Mouse (Mus musculus) regulatory T cell (primary cell): ENCODE measurements around the gene Catip.

Source experiments
- in situ Hi-C: fragments of 300-600 bp; cut with MboI, MseI; formaldehyde crosslinking; loops from one replicate; pipeline ENCODE4 v1.15.1; 2025; ENCODE audit warnings: high pct_unique_total_duplicates

Catip gene

DNA sequence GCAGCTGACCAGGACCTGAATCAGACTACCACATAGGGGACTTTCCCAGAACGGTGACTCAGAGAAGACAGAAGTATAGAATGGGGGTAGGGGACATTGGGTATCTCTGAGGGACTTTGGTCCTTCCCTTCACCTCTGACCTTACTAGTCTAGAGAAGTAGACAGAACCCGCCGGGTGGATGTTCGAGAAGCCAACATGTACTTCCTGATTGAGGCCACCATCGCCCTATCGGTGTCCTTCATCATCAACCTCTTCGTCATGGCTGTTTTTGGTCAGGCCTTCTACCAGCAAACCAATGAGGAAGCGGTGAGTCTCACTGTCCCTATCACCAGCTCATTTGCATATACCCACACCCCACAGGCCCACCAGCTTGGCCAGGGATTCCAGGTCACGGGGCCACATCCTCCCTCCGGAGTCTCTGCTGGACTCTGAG, 19.7 kb downstream of the Catip start:
- in situ Hi-C loops = loop anchor here (5.0 to 25.0 kb wide), 3 partner anchors 74 to 756 kb away; partner anchors contain the start of genes Cnppd1, Nhej1, Retreg2 and Slc23a3

DNA sequence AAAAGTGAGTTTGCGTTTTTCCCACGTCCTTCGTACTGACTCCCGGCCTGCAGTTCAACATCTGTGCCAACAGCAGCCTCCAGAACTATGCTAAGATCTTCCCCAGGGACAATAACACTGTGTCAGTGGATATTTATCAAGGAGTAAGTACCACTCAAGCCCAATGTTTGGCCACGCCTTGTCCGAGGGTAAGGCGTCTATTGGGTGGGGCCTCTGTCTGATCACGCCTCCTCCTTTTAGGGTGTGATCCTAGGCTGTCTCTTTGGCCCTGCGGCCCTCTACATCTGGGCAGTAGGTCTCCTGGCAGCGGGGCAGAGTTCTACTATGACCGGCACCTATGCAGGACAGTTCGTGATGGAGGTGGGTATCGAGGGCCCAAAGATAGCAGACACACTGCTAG, 21.5 kb downstream of the Catip start:
- in situ Hi-C loops = loop anchor here (5.0 to 25.0 kb wide), 3 partner anchors 76 to 754 kb away; partner anchors contain the start of genes Cnppd1, Nhej1, Retreg2 and Slc23a3

DNA sequence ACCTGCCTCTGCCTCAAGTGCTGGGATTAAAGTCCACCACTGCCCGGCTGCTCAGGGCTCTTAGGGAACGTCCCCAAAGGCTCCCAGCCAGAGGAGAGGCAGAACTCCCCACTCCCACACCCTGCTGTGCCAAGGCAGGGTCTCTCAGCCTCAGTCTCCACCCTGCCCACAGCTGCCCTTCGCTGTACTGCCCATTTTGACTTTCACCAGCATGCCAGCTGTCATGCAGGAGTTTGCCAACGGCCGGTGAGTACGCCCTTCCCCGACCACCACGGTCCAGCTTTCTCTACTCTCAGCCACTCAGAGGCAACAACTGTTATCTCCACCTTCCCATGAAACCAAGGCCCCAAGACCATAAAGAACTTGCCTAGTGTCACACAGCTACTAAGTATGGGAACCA, 22.6 kb downstream of the Catip start:
- in situ Hi-C loops = loop anchor here (5.0 to 25.0 kb wide), 3 partner anchors 77 to 753 kb away; partner anchors contain the start of genes Cnppd1, Nhej1, Retreg2 and Slc23a3

DNA sequence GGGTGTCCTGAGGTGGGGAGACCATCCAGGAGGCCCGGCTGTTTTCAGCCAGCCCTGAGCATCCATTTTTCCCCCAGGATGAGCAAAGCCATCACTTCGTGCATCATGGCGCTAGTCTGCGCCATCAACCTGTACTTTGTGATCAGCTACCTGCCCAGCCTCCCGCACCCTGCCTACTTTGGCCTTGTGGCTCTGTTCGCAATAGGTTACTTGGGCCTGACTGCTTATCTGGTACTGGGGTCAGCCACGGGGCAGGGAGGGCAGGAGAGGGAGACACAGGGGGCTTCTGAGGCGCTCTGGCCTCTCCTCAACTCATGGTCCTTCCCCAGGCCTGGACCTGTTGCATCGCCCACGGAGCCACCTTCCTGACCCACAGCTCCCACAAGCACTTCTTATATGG, 23.2 kb downstream of the Catip start:
- in situ Hi-C loops = loop anchor here (25.0 kb wide), 2 partner anchors 448 to 752 kb away; partner anchors contain the start of genes Cnppd1, Nhej1, Retreg2 and Slc23a3

DNA sequence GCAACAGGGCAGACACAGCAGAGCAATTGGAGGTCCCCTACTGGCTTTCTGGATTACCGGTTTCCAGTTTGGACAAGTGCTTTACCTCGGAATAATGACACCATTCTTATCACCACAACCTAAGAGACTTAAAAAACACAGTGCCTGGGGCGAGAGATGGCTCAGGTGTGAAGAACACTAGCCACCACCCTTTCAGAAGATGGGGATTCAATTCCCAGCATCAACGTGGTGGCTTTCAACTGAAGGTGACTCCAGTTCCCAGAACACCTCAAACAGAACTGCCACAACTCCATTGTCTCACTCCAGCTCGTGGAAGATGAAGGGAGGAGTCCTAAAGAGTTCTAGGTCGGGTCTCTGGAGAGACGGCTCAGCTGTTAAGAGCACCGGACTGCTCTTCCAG, 23.6 kb downstream of the Catip start:
- in situ Hi-C loops = loop anchor here (25.0 kb wide), 2 partner anchors 448 to 752 kb away; partner anchors contain the start of genes Cnppd1, Nhej1, Retreg2 and Slc23a3

DNA sequence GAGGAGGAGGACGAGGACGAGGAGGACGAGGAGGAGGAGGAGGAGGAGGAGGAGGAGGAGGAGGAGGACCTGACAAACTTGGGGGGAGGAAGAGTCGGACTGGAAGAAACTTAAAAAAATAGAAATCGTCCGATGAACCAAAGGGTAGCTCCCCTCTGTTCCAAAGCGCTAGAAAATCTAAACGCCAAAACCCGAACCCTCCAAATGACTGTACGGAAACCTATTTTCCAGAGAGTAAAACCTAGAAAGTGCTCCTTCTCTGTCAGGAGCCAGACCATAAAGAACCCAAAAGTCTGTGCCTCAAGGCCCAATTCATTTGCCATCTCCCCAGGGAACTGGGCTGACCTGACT, 24.4 kb downstream of the Catip start:
- in situ Hi-C loops = loop anchor here (25.0 kb wide), 2 partner anchors 449 to 751 kb away; partner anchors contain the start of genes Cnppd1, Nhej1, Retreg2 and Slc23a3

DNA sequence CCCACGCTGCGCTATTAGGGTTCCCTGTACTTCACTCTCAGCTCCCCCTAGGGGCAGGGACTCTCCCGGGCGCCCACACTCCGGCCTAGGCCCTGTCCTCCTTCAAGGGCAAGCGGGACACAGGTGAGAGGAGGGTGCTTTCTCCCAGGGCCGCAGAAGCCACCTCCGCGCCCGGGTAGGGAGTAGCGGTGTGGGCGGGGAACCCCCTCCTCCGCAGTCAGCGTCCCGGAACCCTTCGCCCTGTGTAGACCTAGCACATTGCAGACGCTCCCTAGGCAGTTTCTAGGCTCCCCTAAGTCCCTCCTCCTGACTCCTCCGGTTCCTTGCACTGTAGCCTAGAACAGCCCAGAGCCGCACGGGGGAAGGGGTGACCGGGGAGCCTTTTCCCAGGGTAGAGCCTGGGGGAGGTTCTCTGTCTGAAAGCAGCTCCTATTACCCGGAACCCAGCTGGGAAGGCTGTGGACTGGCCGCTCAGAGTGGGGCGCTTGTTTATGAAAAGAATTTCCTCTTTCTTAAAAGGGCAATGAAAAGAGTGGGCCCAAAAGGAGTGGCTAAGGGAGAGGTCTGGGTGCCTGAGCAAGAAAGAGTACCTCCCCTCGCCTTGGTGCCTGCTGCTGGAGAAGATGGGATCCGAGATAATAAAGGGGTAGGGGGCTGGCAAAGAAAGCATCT, 24.9 kb downstream of the Catip start:
- in situ Hi-C loops = loop anchor here (25.0 kb wide), 2 partner anchors 450 to 750 kb away; partner anchors contain the start of genes Cnppd1, Nhej1, Retreg2 and Slc23a3

DNA sequence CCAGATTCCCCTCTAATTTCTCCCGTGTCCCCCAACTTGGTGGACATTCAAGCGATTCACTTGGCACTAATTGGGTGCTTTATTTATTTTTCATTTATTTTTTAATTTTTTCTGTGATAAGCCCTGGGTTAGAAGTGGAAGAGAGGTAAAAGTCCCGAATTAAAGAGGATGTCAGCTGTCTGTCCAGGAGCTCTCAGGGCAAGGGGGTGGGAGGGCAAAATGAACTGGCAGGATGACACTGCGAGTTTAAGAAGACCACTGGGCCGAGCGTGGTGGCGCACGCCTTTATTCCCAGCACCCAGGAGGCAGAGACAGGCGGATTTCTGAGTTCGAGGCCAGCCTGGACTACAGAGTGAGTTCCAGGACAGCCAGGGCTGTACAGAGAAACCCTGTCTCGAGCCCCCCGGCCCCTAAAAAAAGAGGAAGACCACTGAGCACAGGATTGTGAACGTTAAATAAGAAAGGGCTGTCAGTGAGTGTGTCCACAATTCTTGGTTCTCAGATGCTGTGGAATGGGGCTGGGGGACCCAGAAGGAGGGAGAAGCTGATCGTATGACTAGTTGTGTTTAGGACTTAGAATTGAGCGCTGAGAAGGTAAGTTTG, 25.6 kb downstream of the Catip start:
- in situ Hi-C loops = loop anchor here (25.0 kb wide), 2 partner anchors 450 to 750 kb away; partner anchors contain the start of genes Cnppd1, Nhej1, Retreg2 and Slc23a3

DNA sequence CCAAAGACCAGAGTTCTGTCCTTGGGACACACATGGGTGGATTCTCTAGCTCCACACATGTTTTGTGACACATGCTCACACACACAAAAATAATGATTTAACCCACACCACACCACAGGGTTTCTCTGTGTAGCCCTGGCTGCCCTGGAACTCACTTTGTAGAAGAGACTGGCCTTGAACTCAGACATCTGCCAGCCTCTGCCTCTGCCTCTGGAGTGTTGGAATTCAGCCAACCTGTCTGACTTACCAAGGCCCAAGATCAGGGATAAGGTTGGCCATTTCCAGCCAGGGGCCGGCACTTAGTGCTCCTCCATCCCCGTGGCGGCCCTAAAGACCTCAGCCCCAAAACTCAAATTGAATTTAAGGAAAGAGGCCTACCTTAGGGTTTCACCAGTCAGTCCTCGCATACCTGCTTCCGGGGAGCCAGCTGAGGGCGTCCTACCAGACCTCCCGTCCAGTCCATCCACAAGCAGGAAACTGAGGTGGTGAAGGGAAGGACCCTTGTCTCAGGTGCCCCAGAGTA, 26.6 kb downstream of the Catip start:
- in situ Hi-C loops = loop anchor here (25.0 kb wide), 2 partner anchors 451 to 749 kb away; partner anchors contain the start of genes Cnppd1, Nhej1, Retreg2 and Slc23a3

DNA sequence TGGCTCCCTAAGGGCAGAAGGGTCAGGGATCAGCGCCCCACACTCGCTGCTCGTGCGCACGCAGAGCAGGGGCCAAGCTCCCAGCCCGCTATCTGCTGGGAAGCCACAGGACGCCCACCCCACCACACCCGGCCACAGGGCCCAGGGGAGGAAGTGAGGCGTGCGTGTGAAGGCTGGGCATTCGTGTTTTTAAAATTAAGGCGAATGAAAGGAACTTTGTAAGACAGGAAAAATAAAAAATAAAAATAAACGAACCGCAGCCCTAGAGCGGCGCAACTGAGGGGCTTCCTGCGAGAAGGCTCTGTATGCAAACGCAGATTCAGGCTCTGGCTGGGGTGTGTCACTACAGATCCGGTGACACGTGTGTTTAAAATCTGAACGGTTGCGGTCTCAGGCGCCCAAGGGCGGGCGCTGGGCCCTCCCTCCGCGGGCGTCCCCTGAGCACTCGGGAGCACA, 28.0 kb downstream of the Catip start:
- in situ Hi-C loops = loop anchor here (25.0 kb wide), 2 partner anchors 453 to 747 kb away; partner anchors contain the start of genes Cnppd1, Nhej1, Retreg2 and Slc23a3

DNA sequence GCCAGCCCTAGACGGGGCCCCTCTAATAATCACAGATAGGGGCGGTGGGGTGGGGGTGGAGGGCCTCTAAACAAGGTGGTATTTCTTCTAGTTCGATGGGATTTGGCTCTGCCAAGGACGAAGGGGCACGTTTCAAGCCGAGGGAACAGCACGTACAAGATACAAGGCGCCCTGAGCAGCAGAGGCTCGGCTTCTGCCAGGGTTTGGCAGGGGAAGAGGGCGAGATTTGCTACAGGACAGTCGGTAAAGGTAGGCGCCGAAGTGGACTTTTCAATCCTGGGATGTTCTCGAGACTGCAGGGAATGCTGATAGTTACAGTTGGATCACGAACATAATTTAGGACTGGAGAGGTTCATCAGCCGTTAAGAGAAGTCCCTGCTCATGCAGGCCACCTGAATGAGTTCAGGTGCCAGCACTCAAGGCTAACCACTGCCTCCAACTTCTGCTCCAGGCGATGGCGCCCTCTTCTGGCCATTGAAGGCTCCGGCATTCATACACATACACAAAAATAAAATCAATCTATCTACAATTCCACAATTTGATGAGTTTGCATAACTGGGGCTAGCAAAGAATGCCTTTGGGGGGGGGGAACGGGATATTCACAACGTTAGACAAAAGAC, 28.5 kb downstream of the Catip start:
- in situ Hi-C loops = loop anchor here (25.0 kb wide), 2 partner anchors 453 to 747 kb away; partner anchors contain the start of genes Cnppd1, Nhej1, Retreg2 and Slc23a3

DNA sequence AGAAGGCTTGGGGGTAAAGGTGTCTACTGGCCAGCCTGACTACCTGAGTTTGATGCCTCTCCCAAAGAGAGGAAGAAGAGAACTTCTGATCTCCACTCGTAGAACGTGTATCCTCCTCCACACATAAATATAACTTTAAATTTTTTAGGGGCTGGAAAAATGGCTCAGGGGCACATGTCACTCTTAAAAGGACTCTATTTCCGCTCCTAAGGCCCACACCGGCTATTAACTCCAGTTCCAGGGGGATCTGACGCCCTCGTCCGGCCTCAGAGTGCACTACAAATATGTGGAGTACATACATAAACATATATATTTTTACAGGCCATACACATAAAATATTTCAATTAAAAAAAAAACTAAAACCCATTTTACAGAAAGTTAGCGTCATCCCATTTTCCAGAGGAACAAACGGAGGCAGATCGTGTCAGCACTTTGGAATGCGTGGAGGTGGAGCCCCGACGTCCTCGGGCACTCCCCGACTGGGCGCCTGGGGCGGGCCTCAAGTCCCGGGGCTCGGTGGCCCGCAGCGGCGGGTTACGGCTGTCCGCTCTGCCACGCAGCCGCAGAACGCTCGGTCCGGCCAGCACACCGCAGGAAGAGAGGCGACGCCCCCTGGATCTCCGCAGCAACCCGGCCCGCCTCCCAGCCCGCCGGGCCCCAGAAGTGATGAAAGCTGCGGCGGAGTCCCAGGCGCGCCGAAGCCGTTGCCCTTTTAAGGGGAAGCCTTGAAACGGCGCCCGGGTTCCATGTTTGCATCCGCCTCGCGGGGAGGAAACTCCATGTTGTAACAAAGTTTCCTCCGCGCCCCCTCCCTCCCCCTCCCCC, 29.2 kb downstream of the Catip start, which contains the start of gene Ctdsp1:
Ctdsp1 (plus strand) TSS at position 586 of the 825 bp plus-strand sequence.
- in situ Hi-C loops = loop anchor here (25.0 kb wide), 2 partner anchors 454 to 746 kb away; partner anchors contain the start of genes Cnppd1, Nhej1, Retreg2 and Slc23a3

DNA sequence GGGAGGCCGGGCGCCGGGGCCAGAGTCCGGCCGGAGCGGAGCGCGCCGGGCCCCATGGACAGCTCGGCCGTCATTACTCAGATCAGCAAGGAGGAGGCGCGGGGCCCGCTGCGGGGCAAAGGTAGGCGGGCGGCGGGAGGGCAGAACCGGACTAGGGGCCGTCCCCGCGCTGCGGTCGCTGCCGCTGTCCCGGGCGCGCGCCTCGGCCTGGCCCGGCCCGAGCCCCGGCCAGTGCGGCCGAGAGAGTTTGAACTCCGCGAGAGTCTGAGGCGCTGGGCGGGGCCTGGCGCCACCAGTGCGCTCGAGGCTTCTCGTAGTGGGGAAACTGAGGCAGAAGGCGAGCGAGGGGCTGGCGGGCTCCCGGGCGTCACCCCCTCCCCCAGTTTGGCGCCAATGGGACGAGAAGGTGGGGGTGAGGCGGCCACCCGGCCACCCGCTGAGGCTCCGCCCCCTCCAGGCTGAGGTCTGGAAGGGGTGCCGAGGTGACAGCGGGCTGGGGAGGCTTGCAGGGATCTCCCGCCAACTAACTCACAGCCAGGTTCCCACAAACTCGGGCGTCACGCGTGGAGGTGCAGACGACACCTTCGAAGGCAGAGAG, 30.0 kb downstream of the Catip start:
- in situ Hi-C loops = loop anchor here (25.0 kb wide), 2 partner anchors 455 to 745 kb away; partner anchors contain the start of genes Cnppd1, Nhej1, Retreg2 and Slc23a3

DNA sequence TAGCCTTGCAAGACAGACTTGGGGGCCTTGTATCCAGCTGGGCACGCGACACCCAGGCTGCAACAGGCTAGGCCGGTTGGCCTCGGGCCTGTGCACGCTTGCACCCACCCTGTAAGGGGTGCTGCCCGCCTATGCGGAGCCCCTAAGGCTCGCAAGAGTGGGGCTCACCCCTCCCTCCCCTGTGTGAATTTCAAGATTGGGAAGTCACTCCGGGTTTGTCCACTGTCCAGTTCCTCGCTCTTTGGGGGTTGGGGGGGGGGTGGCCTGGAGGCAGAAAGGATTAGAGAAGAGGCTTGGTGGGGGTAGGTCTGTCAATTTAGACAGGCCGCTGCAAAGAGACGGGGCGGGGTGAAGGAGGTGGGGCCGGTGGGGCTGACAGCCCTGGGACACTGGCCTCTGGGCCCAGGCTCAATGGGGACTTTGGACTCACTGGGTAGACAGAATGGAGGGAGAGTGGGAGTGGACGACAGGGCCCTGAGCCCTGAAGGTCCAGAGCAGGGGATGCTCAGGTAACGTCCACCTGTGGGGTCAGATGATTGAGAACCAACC, 30.6 kb downstream of the Catip start:
- in situ Hi-C loops = loop anchor here (25.0 kb wide), 2 partner anchors 455 to 745 kb away; partner anchors contain the start of genes Cnppd1, Nhej1, Retreg2 and Slc23a3

DNA sequence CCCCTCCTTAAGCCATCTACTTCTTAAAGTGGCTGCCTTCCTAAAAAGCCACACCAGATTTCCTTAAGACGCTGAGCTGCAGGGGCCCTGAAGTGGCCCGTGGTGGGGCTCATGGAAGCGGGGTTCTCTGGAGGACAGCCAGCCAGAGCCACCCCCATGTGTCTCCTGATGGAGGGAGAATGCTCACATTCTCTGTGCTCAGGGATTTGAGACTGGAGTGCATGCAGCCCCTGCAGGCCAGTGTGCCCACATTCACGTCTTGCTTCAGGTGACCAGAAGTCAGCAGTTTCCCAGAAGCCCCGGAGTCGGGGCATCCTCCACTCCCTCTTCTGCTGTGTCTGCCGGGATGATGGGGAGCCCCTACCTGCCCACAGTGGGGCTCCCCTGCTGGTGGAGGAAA, 31.1 kb downstream of the Catip start:
- in situ Hi-C loops = loop anchor here (25.0 kb wide), 2 partner anchors 456 to 744 kb away; partner anchors contain the start of genes Cnppd1, Nhej1, Retreg2 and Slc23a3

DNA sequence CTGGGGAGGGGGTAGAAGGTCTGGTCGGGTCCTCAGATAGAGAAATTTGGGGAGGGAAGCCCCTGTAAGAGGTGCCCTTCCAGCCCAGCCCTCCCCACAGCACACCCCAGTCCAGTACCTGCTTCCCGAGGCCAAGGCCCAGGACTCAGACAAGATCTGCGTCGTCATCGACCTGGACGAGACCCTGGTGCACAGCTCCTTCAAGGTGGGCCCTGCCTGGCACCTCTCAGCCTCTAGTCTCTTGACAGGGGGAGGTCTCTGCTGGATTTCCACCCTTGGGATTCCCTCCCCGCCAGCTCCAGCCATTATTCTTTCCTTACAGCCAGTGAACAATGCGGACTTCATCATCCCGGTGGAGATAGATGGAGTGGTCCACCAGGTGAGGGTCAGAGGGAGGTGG, 31.8 kb downstream of the Catip start:
- in situ Hi-C loops = loop anchor here (25.0 kb wide), 2 partner anchors 456 to 744 kb away; partner anchors contain the start of genes Cnppd1, Nhej1, Retreg2 and Slc23a3

DNA sequence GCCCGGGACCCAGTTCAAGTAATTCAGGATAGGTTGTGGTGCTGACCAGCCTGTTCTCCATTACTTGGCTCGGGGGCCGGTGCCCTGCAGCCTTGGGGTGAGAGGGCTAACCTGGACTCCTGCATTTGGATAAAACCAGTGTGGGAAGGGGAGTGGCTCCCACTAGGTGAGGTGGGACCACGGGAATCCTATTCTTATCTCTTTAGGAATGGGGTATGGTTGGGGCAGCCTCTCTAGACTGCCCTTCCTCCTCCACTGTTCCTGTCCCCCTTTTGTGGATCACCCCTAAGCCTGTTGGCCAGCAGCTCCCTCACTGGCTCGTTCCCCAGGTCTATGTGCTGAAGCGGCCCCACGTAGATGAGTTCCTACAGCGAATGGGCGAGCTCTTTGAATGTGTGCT, 32.4 kb downstream of the Catip start:
- in situ Hi-C loops = loop anchor here (25.0 kb wide), 2 partner anchors 457 to 743 kb away; partner anchors contain the start of genes Cnppd1, Nhej1, Retreg2 and Slc23a3

DNA sequence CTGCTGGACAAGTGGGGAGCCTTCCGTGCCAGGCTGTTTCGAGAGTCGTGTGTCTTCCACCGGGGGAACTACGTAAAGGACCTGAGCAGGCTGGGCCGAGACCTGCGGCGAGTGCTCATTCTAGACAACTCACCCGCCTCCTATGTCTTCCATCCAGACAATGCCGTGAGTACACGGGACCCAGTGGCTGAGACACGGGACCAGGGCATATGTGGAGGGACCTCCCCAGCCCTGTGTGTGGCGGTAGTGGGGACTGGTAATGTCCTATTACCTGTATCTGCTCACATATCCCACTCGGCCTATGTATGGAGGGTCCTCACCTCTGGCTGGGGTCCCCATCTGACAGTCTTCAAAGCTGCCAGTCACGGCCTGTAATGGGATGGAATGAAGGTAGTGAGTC, 33.0 kb downstream of the Catip start:
- in situ Hi-C loops = loop anchor here (25.0 kb wide), 2 partner anchors 458 to 742 kb away; partner anchors contain the start of genes Cnppd1, Nhej1, Retreg2 and Slc23a3

DNA sequence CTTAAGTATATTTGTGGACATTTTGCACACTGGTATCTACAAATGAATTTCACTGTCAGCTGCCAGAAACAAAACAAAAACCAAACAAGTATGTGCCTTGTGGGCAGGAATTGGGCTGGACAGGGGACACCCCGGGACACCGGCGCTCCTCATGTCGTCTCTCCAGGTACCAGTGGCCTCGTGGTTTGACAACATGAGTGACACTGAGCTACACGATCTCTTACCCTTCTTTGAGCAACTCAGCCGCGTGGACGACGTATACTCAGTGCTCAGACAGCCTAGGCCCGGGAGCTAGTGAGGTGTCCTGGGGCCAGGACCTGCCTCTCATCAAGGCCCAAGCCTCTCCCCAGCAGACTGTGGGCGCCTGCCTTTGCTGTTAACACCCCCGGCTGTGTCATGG, 33.4 kb downstream of the Catip start:
- in situ Hi-C loops = loop anchor here (25.0 kb wide), 2 partner anchors 458 to 742 kb away; partner anchors contain the start of genes Cnppd1, Nhej1, Retreg2 and Slc23a3
